Mouse (Mus musculus): ENCODE measurements around the gene Shq1. TPM values are rescaled to one million over a fixed set of nuclear protein-coding genes. Genes with fewer than 3 reads are reported as not detected.

The Shq1 gene
- 10 to 100 TPM; 11.4 to 11.8 TPM for total RNA-seq (2021)
- long read RNA-seq, experiment 1, transcript Shq1-204 (11 exons, 1,990 nt), result major isoform, 8 of 8 reads
- long read RNA-seq, experiment 1, partial matches to known transcripts, result 0 of 8 reads
- long read RNA-seq, experiment 1, other reads (novel, unspliced or antisense), result 0 of 8 reads
- long read RNA-seq, experiment 2, transcript Shq1-204 (11 exons, 1,990 nt), result major isoform, 22 of 29 reads
- long read RNA-seq, experiment 2, partial matches to known transcripts, result 0 of 29 reads
- long read RNA-seq, experiment 2, other reads (novel, unspliced or antisense), result 6 of 29 reads

GRCm38 (mm10) chr6:100670880-100671344 lies at the start of gene Shq1:
Gene Shq1 (minus strand): TSS chr6:100671157.
- peak; percentile 62 to 66 for DNase-seq (ENCODE audit: low spot score in 2 of 2)

GRCm38 (mm10) chr6:100720098-100720501 lies 49.1 kb upstream of the Shq1 start:
- no peak for DNase-seq (ENCODE audit: low spot score in 2 of 2)

DNA sequence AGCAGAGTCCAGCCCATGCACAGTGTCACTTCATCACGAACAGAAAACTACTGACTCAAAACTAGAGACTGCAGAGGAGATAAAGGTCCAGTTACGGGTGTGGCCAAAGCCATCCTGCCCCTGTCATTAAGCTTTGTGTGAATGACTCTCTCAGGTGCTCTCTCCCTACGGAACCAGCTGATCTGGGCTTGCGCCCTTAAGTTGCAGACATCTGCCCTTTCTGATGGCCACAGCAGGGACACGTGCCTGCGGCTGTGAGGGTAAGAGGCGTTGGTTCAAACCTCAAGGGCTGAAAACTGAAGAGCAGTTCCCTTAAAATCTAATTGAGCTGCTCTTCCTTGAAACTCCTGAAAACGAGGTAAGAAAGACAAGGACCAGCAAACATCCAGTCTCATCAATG lies 45.9 kb upstream of the Shq1 start:
- no peak for DNase-seq (ENCODE audit: low spot score in 2 of 2)

GRCm38 (mm10) chr6:100716152-100716551 lies 45.2 kb upstream of the Shq1 start:
- DNase-seq (ENCODE audit: low spot score in 2 of 2), result no peak

DNA sequence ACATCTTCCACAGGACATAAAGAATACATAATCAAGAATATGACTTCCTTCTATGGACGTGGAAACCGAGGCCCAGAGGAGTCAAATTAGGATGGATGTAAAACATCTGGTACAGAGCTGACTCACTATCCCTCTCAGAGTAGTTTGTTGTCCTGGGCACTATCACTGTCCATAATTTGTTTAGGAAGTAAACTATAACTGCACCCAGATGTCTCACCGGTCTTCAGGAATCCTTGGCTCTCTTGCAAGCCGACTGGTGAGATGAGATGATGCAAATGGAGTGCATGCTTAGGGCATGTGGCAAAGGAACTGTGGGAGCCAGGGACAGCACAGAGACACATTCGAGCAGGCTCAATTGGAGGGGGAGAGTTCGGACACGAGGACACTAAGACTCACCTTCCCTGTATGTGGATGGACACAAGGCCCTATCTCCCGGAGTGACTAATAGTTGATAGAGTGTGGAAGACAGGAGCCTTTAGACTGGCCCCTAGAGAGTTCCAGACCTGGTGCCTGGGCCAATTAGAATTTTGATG lies 44.4 kb upstream of the Shq1 start:
- DNase-seq (ENCODE audit: low spot score in 2 of 2), result no peak

GRCm38 (mm10) chr6:100710866-100711265 lies 39.9 kb upstream of the Shq1 start:
- no peak for DNase-seq (ENCODE audit: low spot score in 2 of 2)

DNA sequence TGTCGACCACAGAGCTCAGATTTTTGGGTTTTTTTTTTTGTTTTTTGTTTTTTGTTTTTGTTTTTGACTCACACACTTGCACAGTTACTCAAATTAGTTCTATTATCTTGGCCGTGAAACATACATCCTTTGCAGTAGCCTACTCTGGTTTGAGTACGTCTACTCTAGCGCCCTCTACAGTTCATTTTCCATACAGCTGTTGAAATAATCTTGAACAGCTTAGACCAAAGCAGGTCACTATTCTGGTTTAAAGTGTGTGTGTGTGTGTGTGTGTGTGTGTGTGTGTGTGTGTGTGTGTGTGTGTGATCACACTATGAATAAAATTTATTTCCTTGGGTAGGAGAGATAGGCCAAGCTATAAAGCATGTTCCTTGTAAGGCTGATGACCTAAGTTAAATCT lies 39.2 kb upstream of the Shq1 start:
- DNase-seq (ENCODE audit: low spot score in 2 of 2), result no peak

DNA sequence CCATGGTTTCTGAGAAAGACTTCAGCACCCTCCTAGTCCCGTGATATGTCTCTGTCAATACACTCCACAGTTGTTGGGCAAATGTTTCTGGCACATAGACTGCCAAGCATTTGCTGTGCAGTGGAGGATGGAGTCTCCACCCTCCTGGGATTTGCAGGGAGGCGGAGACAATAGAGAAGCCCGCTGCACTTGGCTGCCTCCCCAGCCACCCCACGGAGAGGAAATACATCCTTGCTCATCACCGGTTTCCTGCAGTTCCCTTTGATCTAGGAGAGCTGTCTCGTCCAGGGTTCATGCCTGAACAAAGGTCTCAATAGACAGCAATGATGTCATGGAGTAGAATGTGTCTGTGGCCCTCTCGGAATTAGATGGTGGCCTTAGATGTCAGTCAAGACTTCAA lies 38.5 kb upstream of the Shq1 start:
- DNase-seq (ENCODE audit: low spot score in 2 of 2), result no peak

DNA sequence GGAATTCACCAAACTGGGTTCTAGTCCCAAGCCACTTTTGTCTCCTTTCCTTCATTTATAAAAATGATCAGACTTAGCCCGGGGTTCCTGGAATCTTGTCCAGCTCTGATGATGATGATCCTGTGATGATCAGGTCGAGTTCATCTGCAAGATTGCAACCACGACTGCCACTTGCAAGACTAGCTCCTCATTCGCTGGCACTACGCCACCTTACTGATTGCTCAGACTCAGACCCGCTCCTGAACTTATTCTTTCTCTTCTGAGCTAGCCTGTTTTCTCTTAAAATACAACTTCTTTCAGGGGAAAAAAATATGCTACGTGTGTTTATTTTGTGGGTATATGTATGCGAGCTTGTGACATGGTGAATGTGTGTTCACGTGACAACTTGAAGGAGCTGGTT lies 38.0 kb upstream of the Shq1 start:
- DNase-seq (ENCODE audit: low spot score in 2 of 2), result no peak

DNA sequence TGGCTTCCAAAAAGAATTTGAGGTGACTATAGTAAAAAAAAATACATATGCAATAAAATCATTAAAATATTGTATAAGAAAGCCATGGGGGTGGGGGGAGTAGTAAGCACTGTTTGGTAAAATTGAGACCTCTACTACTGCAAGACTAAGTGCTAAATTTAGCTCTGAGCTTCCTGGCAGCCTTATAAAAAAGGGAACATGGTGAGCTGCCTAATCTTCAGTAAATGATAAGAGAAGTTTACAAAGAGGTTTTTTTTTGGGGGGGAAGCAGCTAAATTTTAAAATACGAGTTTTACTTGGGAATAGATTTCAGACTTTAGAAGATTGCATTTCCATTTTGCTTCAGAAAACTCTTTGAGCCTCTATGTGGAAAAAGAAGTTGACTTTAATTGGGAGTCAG lies 37.3 kb upstream of the Shq1 start:
- DNase-seq (ENCODE audit: low spot score in 2 of 2), result no peak

- no peak for DNase-seq (ENCODE audit: low spot score in 2 of 2)
Measured at GRCm38 (mm10) chr6:100707557-100707956, 36.6 kb upstream of the Shq1 start.

GRCm38 (mm10) chr6:100706861-100707260 lies 35.9 kb upstream of the Shq1 start:
- no peak for DNase-seq (ENCODE audit: low spot score in 2 of 2)

GRCm38 (mm10) chr6:100705366-100705811 lies 34.4 kb upstream of the Shq1 start:
- no peak for DNase-seq (ENCODE audit: low spot score in 2 of 2)

DNA sequence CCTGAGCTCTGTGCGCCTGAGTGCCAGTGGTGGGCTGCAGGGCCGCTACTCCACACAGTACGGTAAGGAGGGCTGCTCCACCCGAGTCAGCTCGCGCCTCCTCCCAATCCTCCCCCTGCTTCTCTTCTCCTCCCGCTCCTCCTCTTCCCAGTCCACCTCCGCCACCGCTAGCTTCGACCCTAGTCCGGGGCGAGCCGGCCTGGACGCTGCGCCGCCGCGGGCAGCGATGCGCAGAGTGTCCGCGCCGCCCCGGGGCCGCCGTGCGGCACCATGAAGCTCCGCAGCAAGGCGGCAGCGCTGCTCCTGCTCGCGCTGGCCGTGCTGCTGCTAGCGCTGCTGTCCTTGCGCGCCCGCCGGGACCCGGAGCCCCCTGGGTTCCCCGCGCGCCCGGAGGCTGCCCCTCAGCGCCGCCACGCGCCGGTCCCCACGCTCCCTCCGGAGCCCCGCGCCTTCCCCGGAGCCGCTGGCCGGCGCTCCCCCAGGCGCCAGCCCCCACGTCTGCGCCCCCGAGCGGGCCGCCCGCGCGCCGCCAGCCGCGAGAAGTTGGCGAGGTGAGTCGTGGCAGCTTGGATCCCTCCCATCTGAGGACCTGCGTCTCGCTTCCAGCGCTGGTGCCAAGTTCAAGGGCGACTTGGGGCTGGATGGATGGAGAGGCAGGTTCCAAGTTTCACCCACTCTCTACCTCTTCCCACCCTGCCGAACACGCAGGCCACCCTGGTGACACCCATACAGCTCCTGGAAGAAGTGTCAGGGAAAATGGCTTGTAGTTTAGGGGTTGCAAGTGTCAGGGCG lies 33.8 kb upstream of the Shq1 start, which contains the start of gene Gxylt2:
TSS of gene Gxylt2 (plus strand) at position 161 of the 792 bp plus-strand sequence.
- DNase-seq (ENCODE audit: low spot score in 2 of 2), result no peak

- DNase-seq (ENCODE audit: low spot score in 2 of 2), result no peak
Measured at GRCm38 (mm10) chr6:100704197-100704573, 33.2 kb upstream of the Shq1 start.

- DNase-seq (ENCODE audit: low spot score in 2 of 2), result no peak
Measured at GRCm38 (mm10) chr6:100700774-100701173, 29.8 kb upstream of the Shq1 start.

DNA sequence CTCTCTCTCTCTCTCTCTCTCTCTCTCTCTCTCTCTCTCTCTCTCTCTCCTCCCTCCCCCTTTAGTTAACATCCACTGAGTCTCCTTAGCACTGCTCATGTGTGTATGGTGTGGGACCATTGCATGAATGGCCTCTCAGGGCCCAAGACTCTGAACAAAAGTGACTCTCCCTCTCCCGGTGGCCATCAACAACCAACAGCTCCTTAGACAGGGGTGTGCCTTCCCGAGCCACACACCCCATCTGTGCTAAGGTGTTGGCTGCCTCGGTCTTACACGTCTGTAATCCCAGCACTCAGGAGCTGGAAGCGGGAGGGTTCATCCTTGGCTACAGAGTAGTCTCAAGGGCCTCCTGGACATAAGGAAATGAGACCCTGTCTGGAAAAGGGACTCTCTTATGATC lies 29.0 kb upstream of the Shq1 start:
- no peak for DNase-seq (ENCODE audit: low spot score in 2 of 2)

DNA sequence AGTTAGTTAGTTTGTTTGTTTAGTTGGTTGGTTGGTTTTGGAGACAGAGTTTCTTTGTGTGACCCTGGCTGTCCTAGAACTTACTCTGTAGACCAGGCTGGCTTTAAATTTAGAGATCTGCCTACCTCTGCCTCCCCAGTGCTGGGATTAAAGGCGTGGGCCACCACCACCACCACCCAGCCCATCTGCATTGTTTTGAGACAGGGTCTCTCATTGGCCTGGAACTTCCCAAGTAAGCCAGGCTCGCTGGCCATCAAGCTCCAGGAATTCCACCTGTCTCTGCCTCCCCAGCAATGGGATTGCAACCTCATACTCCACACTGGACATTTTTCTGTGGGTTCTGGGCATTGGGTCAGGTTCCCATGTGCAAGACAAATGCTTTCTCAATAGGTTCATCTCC lies 15.4 kb upstream of the Shq1 start:
- no peak for DNase-seq (ENCODE audit: low spot score in 2 of 2)

DNA sequence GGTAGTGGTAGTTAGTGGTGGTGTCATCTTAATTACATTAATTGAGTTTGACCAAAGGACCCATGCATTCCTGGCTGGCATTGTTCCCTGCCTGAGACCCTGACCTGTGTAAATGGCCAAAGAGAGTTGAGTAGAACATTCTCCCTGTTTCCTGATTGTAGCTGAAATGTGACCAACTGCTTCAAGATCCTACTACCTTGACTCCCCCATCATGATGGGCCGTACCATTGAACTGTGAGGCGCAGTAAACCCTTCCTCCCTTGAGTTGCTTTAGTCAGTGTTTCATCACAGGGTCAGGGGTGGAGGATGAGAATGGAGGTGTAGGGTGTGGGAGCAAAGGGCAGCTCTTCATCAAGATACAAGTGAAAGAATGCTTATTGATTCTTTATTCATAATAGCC lies 7.7 kb upstream of the Shq1 start:
- no peak for DNase-seq (ENCODE audit: low spot score in 2 of 2)

- no peak for DNase-seq (ENCODE audit: low spot score in 2 of 2)
Measured at GRCm38 (mm10) chr6:100676461-100676860, 5.5 kb upstream of the Shq1 start.

DNA sequence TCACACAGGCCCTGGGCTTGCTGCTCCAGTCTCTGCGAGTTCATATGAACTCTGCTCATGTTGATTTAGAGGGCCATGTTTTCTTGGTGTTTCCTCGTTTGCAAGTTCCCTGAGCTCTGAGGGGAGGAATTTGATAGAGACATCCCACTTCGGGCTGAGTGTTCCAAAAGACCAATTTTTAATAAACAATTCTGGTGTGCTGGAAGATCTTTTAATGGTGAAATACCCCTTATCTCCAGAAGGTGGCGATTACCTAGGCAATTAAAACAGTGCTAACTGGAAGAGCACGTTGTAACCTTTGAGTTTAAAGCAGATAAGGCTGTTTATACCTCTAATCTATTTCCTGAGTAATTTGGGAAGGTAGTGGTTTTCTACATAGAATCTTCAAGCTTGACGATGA lies 4.0 kb upstream of the Shq1 start:
- no peak for DNase-seq (ENCODE audit: low spot score in 2 of 2)

DNA sequence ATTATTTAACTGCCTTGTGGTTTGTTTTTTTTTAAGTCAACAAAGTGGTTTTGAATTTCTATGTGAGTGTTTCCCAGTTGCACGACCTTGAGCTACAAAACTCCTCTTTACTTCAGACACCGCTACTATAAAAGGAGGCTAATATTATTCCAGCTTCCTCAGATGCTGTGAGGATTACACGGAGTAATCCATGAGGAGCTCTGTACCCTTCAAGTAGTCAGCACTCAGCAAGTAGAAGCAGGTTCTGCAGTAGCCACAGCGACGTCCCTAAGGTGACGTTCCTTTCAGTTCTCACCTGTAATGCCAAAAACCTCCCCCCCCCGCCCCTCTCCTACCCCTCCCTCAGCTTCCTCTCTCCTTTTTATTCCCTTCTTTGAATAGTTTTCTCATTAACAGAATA lies 444 bp upstream of the Shq1 start:
- DNase-seq (ENCODE audit: low spot score in 2 of 2), result no peak

Measured in adrenal gland, postnatal 4 days (tissue).